Mouse (Mus musculus) forebrain, embryonic 15.5 days (tissue): ENCODE measurements at regions not wholly inside any gene's neighbourhood (a gene's known extent, or its start where the extent isn't known, plus 50 kb on each side); places are given as distances from the start of the nearest gene placed in this dataset.

Experiments used
- ATAC-seq: fragments of 200-750 bp; cut with Nextera tagmentation; replicated peaks from 2 replicates; pipeline ENCODE4 v1.8.0; 2017; ENCODE audit warnings: mild to moderate bottlenecking, moderate TSS enrichment, moderate library complexity
- H3K27ac ChIP-seq: fragments of 300-500 bp; sonication (generic); replicated peaks from 2 replicates; pipeline ENCODE4 v1.5.1; 2015; ENCODE audit warnings: mild to moderate bottlenecking, inconsistent platforms
- H3K27me3 ChIP-seq: fragments of 300-500 bp; sonication (generic); 2 replicates; pipeline ENCODE4 v1.6.1; 2015; ENCODE audit warnings: inconsistent platforms
- H3K36me3 ChIP-seq: fragments of 300-500 bp; sonication (generic); 2 replicates; pipeline ENCODE4 v1.6.1; 2015; ENCODE audit warnings: mild to moderate bottlenecking, inconsistent platforms
- H3K4me1 ChIP-seq: fragments of 300-500 bp; sonication (generic); 2 replicates; pipeline ENCODE4 v1.6.1; 2015; ENCODE audit warnings: inconsistent platforms
- H3K4me2 ChIP-seq: fragments of 300-500 bp; sonication (generic); replicated peaks from 2 replicates; pipeline ENCODE4 v1.6.1; 2015; ENCODE audit warnings: mild to moderate bottlenecking, inconsistent platforms
- H3K4me3 ChIP-seq: fragments of 300-500 bp; sonication (generic); 2 replicates; pipeline ENCODE4 v1.5.1; 2015; ENCODE audit warnings: mild to moderate bottlenecking, inconsistent platforms
- H3K9ac ChIP-seq: fragments of 300-500 bp; sonication (generic); replicated peaks from 2 replicates; pipeline ENCODE4 v1.6.1; 2015; ENCODE audit warnings: mild to moderate bottlenecking, inconsistent platforms
- H3K9me3 ChIP-seq: fragments of 300-500 bp; sonication (generic); 2 replicates; pipeline ENCODE4 v1.6.1; 2016; ENCODE audit warnings: inconsistent platforms
- WGBS: fragments of 180-500 bp; shearing (Covaris S2); methylation state at CpG from one replicate; pipeline ENCODE4 v1.1.7; 2015; ENCODE audit warnings: mixed read lengths; 5-methylcytosine and 5-hydroxymethylcytosine counted together

GRCm38 (mm10) chr1:122273579-122273978 is 705.8 kb upstream of the Ddx18 start:
- H3K9me3 ChIP-seq: no peaks in the 10 kb centered on the region
- WGBS: 87% methylated on average over 2 of the region's 2 CpGs
- no peak overlapping the region for H3K9ac ChIP-seq
- no peaks in the 10 kb centered on the region for H3K27me3 ChIP-seq
- no peaks in the 10 kb centered on the region for H3K36me3 ChIP-seq
- H3K27ac ChIP-seq: no peak overlapping the region
- H3K4me2 ChIP-seq: no peak overlapping the region
- ATAC-seq: no peak
- no peaks in the 10 kb centered on the region for H3K4me1 ChIP-seq
- no peak overlapping the region for H3K4me3 ChIP-seq

- H3K4me3 ChIP-seq: no peak overlapping the region
- H3K27me3 ChIP-seq: no peaks in the 10 kb centered on the region
- no peak; the same call in 1 of the 2 replicates for ATAC-seq
- no peak overlapping the region for H3K9ac ChIP-seq
- 59% methylated on average over 2 of the region's 2 CpGs for WGBS
- no peaks in the 10 kb centered on the region for H3K36me3 ChIP-seq
- H3K4me2 ChIP-seq: no peak overlapping the region
- H3K27ac ChIP-seq: no peak overlapping the region
- no peaks in the 10 kb centered on the region for H3K9me3 ChIP-seq
- H3K4me1 ChIP-seq: no peaks in the 10 kb centered on the region
These were observed 675.2 kb upstream of the Ddx18 start for GRCm38 (mm10) chr1:122243031-122243430.

- 95% methylated on average over 3 of the region's 3 CpGs for WGBS
- ATAC-seq: no peak
These were observed 673.7 kb upstream of the Ddx18 start for GRCm38 (mm10) chr1:122241511-122241910.

GRCm38 (mm10) chr1:122230442-122230841 is 662.7 kb upstream of the Ddx18 start:
- no peak overlapping the region for H3K4me3 ChIP-seq
- no peaks in the 10 kb centered on the region for H3K27me3 ChIP-seq
- H3K36me3 ChIP-seq: no peaks in the 10 kb centered on the region
- H3K4me2 ChIP-seq: no peak overlapping the region
- ATAC-seq: no peak
- H3K9me3 ChIP-seq: no peaks in the 10 kb centered on the region
- H3K27ac ChIP-seq: no peak overlapping the region
- whole genome bisulfite sequencing: 79% methylated on average over 4 of the region's 4 CpGs
- no peaks in the 10 kb centered on the region for H3K4me1 ChIP-seq
- H3K9ac ChIP-seq: no peak overlapping the region

More at GRCm38 (mm10) chr1:122241511-122241910, 673.7 kb upstream of the Ddx18 start:
- no peak overlapping the region for H3K4me3 ChIP-seq
- H3K4me1 ChIP-seq: no peaks in the 10 kb centered on the region
- H3K36me3 ChIP-seq: no peaks in the 10 kb centered on the region
- H3K9ac ChIP-seq: no peak overlapping the region
- no peaks in the 10 kb centered on the region for H3K9me3 ChIP-seq
- no peak overlapping the region for H3K4me2 ChIP-seq
- no peak overlapping the region for H3K27ac ChIP-seq
- no peaks in the 10 kb centered on the region for H3K27me3 ChIP-seq

- WGBS: 42% methylated on average over 2 of the region's 2 CpGs
- Histone ChIP-seq H3K27ac (no peak overlapping the region), H3K36me3 (no peaks in the 10 kb centered on the region), H3K4me3 (no peak overlapping the region), H3K9me3 (no peaks in the 10 kb centered on the region), H3K4me1 (no peaks in the 10 kb centered on the region), H3K4me2 (no peak overlapping the region), H3K27me3 (no peaks in the 10 kb centered on the region), H3K9ac (no peak overlapping the region)
- ATAC-seq: peak; percentile 75
These were observed 644.7 kb upstream of the Ddx18 start for GRCm38 (mm10) chr1:122212484-122212883.

GRCm38 (mm10) chr1:122208619-122209018 is 640.8 kb upstream of the Ddx18 start:
- H3K9ac ChIP-seq: no peak overlapping the region
- H3K9me3 ChIP-seq: no peaks in the 10 kb centered on the region
- no peak for ATAC-seq
- no peaks in the 10 kb centered on the region for H3K4me1 ChIP-seq
- no peaks in the 10 kb centered on the region for H3K27me3 ChIP-seq
- WGBS: 81% methylated on average over 2 of the region's 2 CpGs
- H3K36me3 ChIP-seq: no peaks in the 10 kb centered on the region
- no peak overlapping the region for H3K4me3 ChIP-seq
- no peak overlapping the region for H3K27ac ChIP-seq
- H3K4me2 ChIP-seq: no peak overlapping the region

- Histone ChIP-seq H3K27ac (no peak overlapping the region), H3K9me3 (no peaks in the 10 kb centered on the region), H3K4me2 (no peak overlapping the region), H3K27me3 (no peaks in the 10 kb centered on the region), H3K9ac (no peak overlapping the region), H3K4me1 (no peaks in the 10 kb centered on the region), H3K4me3 (no peak overlapping the region), H3K36me3 (no peaks in the 10 kb centered on the region)
- WGBS: 84% methylated on average over 2 of the region's 2 CpGs
- no peak for ATAC-seq
These were observed 601.8 kb upstream of the Ddx18 start for GRCm38 (mm10) chr1:122169547-122169946.

- Histone ChIP-seq H3K9ac (no peak overlapping the region), H3K4me3 (no peak overlapping the region), H3K27ac (no peak overlapping the region), H3K27me3 (no peaks in the 10 kb centered on the region), H3K36me3 (no peaks in the 10 kb centered on the region), H3K4me2 (no peak overlapping the region), H3K9me3 (no peaks in the 10 kb centered on the region), H3K4me1 (no peaks in the 10 kb centered on the region)
- 92% methylated on average over 1 of the region's 1 CpGs for WGBS
- no peak for ATAC-seq
These were observed 594.0 kb upstream of the Ddx18 start for GRCm38 (mm10) chr1:122161798-122162197.

- Histone ChIP-seq H3K27me3 (no peaks in the 10 kb centered on the region), H3K27ac (no peak overlapping the region), H3K9me3 (no peaks in the 10 kb centered on the region), H3K4me1 (no peaks in the 10 kb centered on the region), H3K9ac (no peak overlapping the region), H3K4me2 (no peak overlapping the region), H3K4me3 (no peak overlapping the region), H3K36me3 (no peaks in the 10 kb centered on the region)
- no peak for ATAC-seq
These were observed 573.6 kb upstream of the Ddx18 start for GRCm38 (mm10) chr1:122141362-122141761.

GRCm38 (mm10) chr1:122123954-122124353 is 556.2 kb upstream of the Ddx18 start:
- H3K9me3 ChIP-seq: no peaks in the 10 kb centered on the region
- H3K36me3 ChIP-seq: no peaks in the 10 kb centered on the region
- H3K27me3 ChIP-seq: no peaks in the 10 kb centered on the region
- H3K9ac ChIP-seq: no peak overlapping the region
- no peaks in the 10 kb centered on the region for H3K4me1 ChIP-seq
- ATAC-seq: 0 out of 2 replicates have a peak, but pooled peaks have one; percentile 41
- H3K27ac ChIP-seq: 0 out of 2 replicates have a peak overlapping the region, but pooled peaks have one; percentile 23
- no peak overlapping the region for H3K4me3 ChIP-seq
- no peak overlapping the region for H3K4me2 ChIP-seq
- 62% methylated on average over 4 of the region's 4 CpGs for WGBS

- no peaks in the 10 kb centered on the region for H3K4me1 ChIP-seq
- ATAC-seq: no peak
- H3K9me3 ChIP-seq: no peaks in the 10 kb centered on the region
These were observed 527.9 kb upstream of the Ddx18 start for GRCm38 (mm10) chr1:122095726-122096125.

GRCm38 (mm10) chr1:122082481-122082880 is 514.7 kb upstream of the Ddx18 start:
- H3K9me3 ChIP-seq: no peaks in the 10 kb centered on the region
- no peak overlapping the region for H3K27ac ChIP-seq
- H3K4me2 ChIP-seq: no peak overlapping the region
- H3K9ac ChIP-seq: no peak overlapping the region
- no peak overlapping the region for H3K4me3 ChIP-seq
- WGBS: 82% methylated on average over 5 of the region's 5 CpGs
- no peaks in the 10 kb centered on the region for H3K27me3 ChIP-seq
- H3K36me3 ChIP-seq: no peaks in the 10 kb centered on the region
- H3K4me1 ChIP-seq: no peaks in the 10 kb centered on the region
- ATAC-seq: no peak

More at GRCm38 (mm10) chr1:122095726-122096125, 527.9 kb upstream of the Ddx18 start:
- no peak overlapping the region for H3K9ac ChIP-seq
- 69% methylated on average over 2 of the region's 2 CpGs for WGBS
- H3K4me2 ChIP-seq: no peak overlapping the region
- H3K27me3 ChIP-seq: no peaks in the 10 kb centered on the region
- no peak overlapping the region for H3K27ac ChIP-seq
- H3K4me3 ChIP-seq: no peak overlapping the region
- H3K36me3 ChIP-seq: no peaks in the 10 kb centered on the region

GRCm38 (mm10) chr1:122076085-122076484 is 508.3 kb upstream of the Ddx18 start:
- Histone ChIP-seq H3K4me2 (no peak overlapping the region), H3K4me3 (no peak overlapping the region), H3K4me1 (no peaks in the 10 kb centered on the region), H3K27me3 (no peaks in the 10 kb centered on the region), H3K9ac (no peak overlapping the region), H3K9me3 (no peaks in the 10 kb centered on the region), H3K36me3 (no peaks in the 10 kb centered on the region), H3K27ac (no peak overlapping the region)
- WGBS: 90% methylated on average over 5 of the region's 5 CpGs
- ATAC-seq: no peak
